Mouse (Mus musculus): ENCODE data around the gene Mypn. TPM values are rescaled to one million over a fixed set of nuclear protein-coding genes. Genes with fewer than 3 reads are reported as not detected.

The Mypn gene
- total and polyA plus RNA-seq, 3 experiments: 0.17 to 0.81 (median 0.39) TPM

GRCm38 (mm10) chr10:63156919-63157318 is 46.8 kb downstream of the Mypn start:
- Histone ChIP-seq H3K4me1 (ENCODE audit: control insufficient read depth in 1 of 2, insufficient read depth in 2 of 2) (peaks cover 3 to 7% of the 10 kb centered on the region in 2 experiments; a peak in 3 of 4 replicates), H3K9me3 (replicated peaks; ENCODE audit: low read length) (no peaks in the 10 kb centered on the region), H3K9ac (ENCODE audit: insufficient read depth, low read depth) (no peak overlapping the region), H3K79me2 (replicated peaks; ENCODE audit: control insufficient read depth, extremely low read depth, insufficient read depth, poor library complexity, severe bottlenecking) (no peaks in the 10 kb centered on the region), H3K4me2 (ENCODE audit: insufficient read depth, low read depth, poor library complexity, severe bottlenecking) (no peak overlapping the region), H3K27ac (ENCODE audit: insufficient read depth, low read depth) (no peak overlapping the region), H3K36me3 (replicated peaks in 1 of 2; ENCODE audit: control insufficient read depth in 1 of 2, insufficient read depth in 1 of 2, low read length in 1 of 2) (no peaks in the 10 kb centered on the region), H3K27me3 (replicated peaks) (no peaks in the 10 kb centered on the region), H3K4me3 (replicated peaks in 1 of 3; ENCODE audit: low read depth in 2 of 3, low read length in 2 of 3, poor library complexity in 1 of 3) (no peak overlapping the region)
- dilution Hi-C loops (cut with MboI; ENCODE audit: extremely low pct_ligation_motif_present, extremely low pct_unique_long_range_greater_than_20kb, low sequenced_read_pairs) (no loop called here), in situ Hi-C loops (cut with MboI; ENCODE audit: low pct_ligation_motif_present, low pct_unique_long_range_greater_than_20kb, low sequenced_read_pairs) (loop anchor here (10.0 kb wide), 2 partner anchors 98 to 148 kb away; no protein-coding TSS in a partner anchor)
- no peak for TF ChIP-seq POLR2A (IDR thresholded peaks at IDR 0.05; ENCODE audit: low read depth, low read length)
- TF ChIP-seq IRF4 (IDR thresholded peaks at IDR 0.05; ENCODE audit: low read depth, low read length): no peak
- TF ChIP-seq EP300 (IDR thresholded peaks at IDR 0.05; ENCODE audit: low read length): no peak
- TF ChIP-seq BHLHE40 (IDR thresholded peaks at IDR 0.05; ENCODE audit: low read depth, low read length): no peak
- TF ChIP-seq UBTF (IDR thresholded peaks at IDR 0.05; ENCODE audit: low read depth, low read length): no peak
- TF ChIP-seq MAZ (IDR thresholded peaks at IDR 0.05; ENCODE audit: low read depth, low read length): no peak
- TF ChIP-seq RCOR1 (conservative IDR thresholded peaks at IDR 0.05; ENCODE audit: low read depth, low read length): no peak
- TF ChIP-seq USF2 (conservative IDR thresholded peaks at IDR 0.05; ENCODE audit: low read depth, low read length): no peak
- TF ChIP-seq GABPA (IDR thresholded peaks at IDR 0.05; ENCODE audit: insufficient replicate concordance, low read depth, low read length): no peak
- DNase-seq (ENCODE audit: extremely low read depth): no peak

- no peak overlapping the region for H3K4me3 ChIP-seq (replicated peaks in 1 of 3; ENCODE audit: low read depth in 2 of 3, low read length in 2 of 3, poor library complexity in 1 of 3)
- in situ Hi-C loops (cut with MboI; ENCODE audit: low pct_ligation_motif_present, low pct_unique_long_range_greater_than_20kb, low sequenced_read_pairs): loop anchor here (10.0 kb wide), 2 partner anchors 98 to 148 kb away; no protein-coding TSS in a partner anchor
- H3K79me2 ChIP-seq (replicated peaks; ENCODE audit: control insufficient read depth, extremely low read depth, insufficient read depth, poor library complexity, severe bottlenecking): no peaks in the 10 kb centered on the region
- DNase-seq (ENCODE audit: extremely low read depth): no peak
- H3K9me3 ChIP-seq (replicated peaks; ENCODE audit: low read length): no peaks in the 10 kb centered on the region
- TF ChIP-seq ZC3H11A (IDR thresholded peaks at IDR 0.05; ENCODE audit: low read depth, low read length) (no peak), NRF1 (IDR thresholded peaks at IDR 0.05; ENCODE audit: low read depth, low read length) (no peak), SIN3A (IDR thresholded peaks at IDR 0.05; ENCODE audit: low read length) (no peak), CHD2 (IDR thresholded peaks at IDR 0.05; ENCODE audit: low read length) (no peak), CTCF (conservative IDR thresholded peaks at IDR 0.05 in 1 of 2, IDR thresholded peaks at IDR 0.05 in 1 of 2; ENCODE audit: low read depth in 2 of 2, low read length in 2 of 2) (no peak; a peak in 1 of 4 replicates), SMC3 (IDR thresholded peaks at IDR 0.05; ENCODE audit: low read depth, low read length) (no peak), TCF12 (IDR thresholded peaks at IDR 0.05; ENCODE audit: low read depth, low read length) (no peak), HCFC1 (IDR thresholded peaks at IDR 0.05; ENCODE audit: low read depth, low read length) (no peak), ETS1 (conservative IDR thresholded peaks at IDR 0.05; ENCODE audit: low read depth, low read length) (no peak), JUND (conservative IDR thresholded peaks at IDR 0.05; ENCODE audit: low read depth, low read length) (no peak)
- dilution Hi-C loops (cut with MboI; ENCODE audit: extremely low pct_ligation_motif_present, extremely low pct_unique_long_range_greater_than_20kb, low sequenced_read_pairs): no loop called here
- H3K9ac ChIP-seq (ENCODE audit: insufficient read depth, low read depth): no peak overlapping the region
- no peaks in the 10 kb centered on the region for H3K36me3 ChIP-seq (replicated peaks in 1 of 2; ENCODE audit: control insufficient read depth in 1 of 2, insufficient read depth in 1 of 2, low read length in 1 of 2)
- H3K27me3 ChIP-seq (replicated peaks): no peaks in the 10 kb centered on the region
- peaks cover 3 to 7% of the 10 kb centered on the region in 2 experiments; a peak in 3 of 4 replicates for H3K4me1 ChIP-seq (ENCODE audit: control insufficient read depth in 1 of 2, insufficient read depth in 2 of 2)
- no peak overlapping the region for H3K27ac ChIP-seq (ENCODE audit: insufficient read depth, low read depth)
- no peak overlapping the region for H3K4me2 ChIP-seq (ENCODE audit: insufficient read depth, low read depth, poor library complexity, severe bottlenecking)
Observed at GRCm38 (mm10) chr10:63156351-63156750, 47.4 kb downstream of the Mypn start.

Measured in CH12.LX (cell line).